Mouse (Mus musculus) liver, embryonic 14.5 days (tissue): ENCODE results near the gene Ift122.

Experiments used
- CTCF ChIP-seq: IDR thresholded peaks from 2 replicates; pipeline ENCODE4 v1.5.1; 2016; ENCODE audit warnings: antibody characterized with exemption, low read depth, control low read depth
- EP300 ChIP-seq: IDR thresholded peaks from 2 replicates; pipeline ENCODE4 v1.6.1; 2016; ENCODE audit warnings: antibody characterized with exemption, low read depth

DNA sequence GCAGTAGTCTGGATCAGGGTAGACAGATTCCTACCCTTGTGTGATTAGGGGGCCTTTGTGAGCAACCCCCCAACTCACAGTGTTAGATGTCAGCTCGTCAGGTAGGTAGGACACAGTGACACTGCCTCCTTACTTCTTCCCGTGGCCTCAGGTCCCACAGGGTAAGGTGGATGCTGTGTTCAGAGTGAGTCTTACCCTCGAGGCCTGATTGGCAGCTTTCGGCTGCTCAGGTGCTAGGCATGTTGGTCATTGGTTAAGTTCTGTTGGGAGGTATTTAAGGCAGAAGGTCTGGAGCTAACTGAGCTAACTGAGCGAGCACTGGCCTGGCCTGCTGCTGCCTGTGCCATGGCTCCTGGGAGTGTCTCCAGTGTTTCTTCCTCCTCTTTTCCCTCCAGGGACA is 91.4 kb downstream of the Ift122 start, which contains the start of gene H1foo:
- TF ChIP-seq EP300, result no peak
- TF ChIP-seq CTCF, result no peak
